Mouse (Mus musculus) gastrocnemius, postnatal 14 days (tissue): ENCODE results near the gene Cdyl2. TPM values are rescaled to one million over a fixed set of nuclear protein-coding genes. Genes with fewer than 3 reads are reported as not detected.

Experiments used
- DNase-seq: peaks from one replicate; pipeline ENCODE4 v3.0.0; 2021; ENCODE audit warnings: mixed read lengths
- intact Hi-C: fragments of 180-260 bp; cut with DNase I; formaldehyde crosslinking; loops from one replicate; pipeline ENCODE4 v1.15.1; 2025; ENCODE audit warnings: low total_unique reads
- total RNA-seq, 2 experiments: library from RNA; stranded (reverse); gene quantifications; 2 replicates each; pipeline ENCODE4 v1.2.3; 2021

The Cdyl2 gene
- total RNA-seq, 2 experiments from 2014 or later, result 4.0 to 4.7 TPM

GRCm38 (mm10) chr8:116633470-116634150 is 99.2 kb downstream of the Cdyl2 start:
- intact Hi-C loops, result no loop called here
- no peak for DNase-seq

- DNase-seq, result no peak
- intact Hi-C loops, result no loop called here
These were observed 102.7 kb downstream of the Cdyl2 start for GRCm38 (mm10) chr8:116630066-116630465.

- DNase-seq, result no peak
- intact Hi-C loops, result no loop called here
These were observed 103.8 kb downstream of the Cdyl2 start for GRCm38 (mm10) chr8:116628975-116629374.

GRCm38 (mm10) chr8:116627854-116628479 is 104.8 kb downstream of the Cdyl2 start:
- no peak for DNase-seq
- intact Hi-C loops, result no loop called here

- intact Hi-C loops, result no loop called here
These were observed 109.2 kb downstream of the Cdyl2 start for GRCm38 (mm10) chr8:116623591-116623990.

GRCm38 (mm10) chr8:116622326-116622725 is 110.5 kb downstream of the Cdyl2 start:
- DNase-seq, result no peak
- intact Hi-C loops, result no loop called here

More at GRCm38 (mm10) chr8:116623591-116623990, 109.2 kb downstream of the Cdyl2 start:
- no peak for DNase-seq

- no peak for DNase-seq
- intact Hi-C loops, result no loop called here
These were observed 111.4 kb downstream of the Cdyl2 start for GRCm38 (mm10) chr8:116621158-116621961.

- intact Hi-C loops, result no loop called here
- no peak for DNase-seq
These were observed 113.0 kb downstream of the Cdyl2 start for GRCm38 (mm10) chr8:116619686-116620320.

- intact Hi-C loops, result no loop called here
- DNase-seq, result no peak
These were observed 113.6 kb downstream of the Cdyl2 start for GRCm38 (mm10) chr8:116619221-116619620.

- intact Hi-C loops, result no loop called here
These were observed 114.0 kb downstream of the Cdyl2 start for GRCm38 (mm10) chr8:116618797-116619196.

GRCm38 (mm10) chr8:116617891-116618290 is 114.9 kb downstream of the Cdyl2 start:
- DNase-seq, result no peak
- intact Hi-C loops, result no loop called here

More at GRCm38 (mm10) chr8:116618797-116619196, 114.0 kb downstream of the Cdyl2 start:
- DNase-seq, result no peak

GRCm38 (mm10) chr8:116616369-116616768 is 116.4 kb downstream of the Cdyl2 start:
- intact Hi-C loops, result no loop called here
- no peak for DNase-seq

GRCm38 (mm10) chr8:116614901-116615300 is 117.9 kb downstream of the Cdyl2 start:
- DNase-seq, result no peak
- intact Hi-C loops, result no loop called here

GRCm38 (mm10) chr8:116606171-116606570 is 126.6 kb downstream of the Cdyl2 start:
- no peak for DNase-seq
- intact Hi-C loops, result no loop called here

- intact Hi-C loops, result no loop called here
- DNase-seq, result no peak
These were observed 130.0 kb downstream of the Cdyl2 start for GRCm38 (mm10) chr8:116602806-116603205.

GRCm38 (mm10) chr8:116599728-116600127 is 133.1 kb downstream of the Cdyl2 start:
- DNase-seq, result no peak
- intact Hi-C loops, result no loop called here

GRCm38 (mm10) chr8:116591226-116591625 is 141.6 kb downstream of the Cdyl2 start:
- no peak for DNase-seq
- intact Hi-C loops, result no loop called here

GRCm38 (mm10) chr8:116590546-116590945 is 142.2 kb downstream of the Cdyl2 start:
- no peak for DNase-seq
- intact Hi-C loops, result no loop called here

- DNase-seq, result no peak
- intact Hi-C loops, result no loop called here
These were observed 142.7 kb downstream of the Cdyl2 start for GRCm38 (mm10) chr8:116590106-116590505.
